ENCODE assay signal across 15 mouse cellular contexts in the genomic region with DNA sequence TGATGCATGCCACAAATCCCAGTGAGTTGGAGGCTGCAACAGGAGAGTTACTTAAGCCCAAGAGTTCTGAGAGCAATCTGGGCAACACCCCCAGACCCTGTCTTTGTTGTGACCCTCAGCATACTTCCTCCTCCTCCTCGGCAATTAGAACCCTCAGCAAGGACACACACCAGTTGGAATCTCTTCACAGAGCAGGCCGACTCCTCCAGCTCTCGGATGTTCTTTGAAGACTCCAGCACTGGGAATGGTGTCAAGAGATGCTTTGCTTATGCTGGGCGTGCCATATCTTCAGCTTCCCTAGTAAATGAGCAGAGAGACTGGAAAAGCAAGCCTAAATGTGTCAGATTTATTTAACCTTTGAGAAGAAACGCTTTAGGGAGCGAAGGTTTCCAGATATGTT.
"Had no signal": no experiment of that assay in that cellular context is flagged by ENCODE, and none has a peak within 500 bp of the region (broad histone marks: within the 10 kb centered on the region; RNA-seq: fewer than 3 reads in every experiment).

No protein-coding gene starts in this region.

- H3K27me3 ChIP-seq: midbrain, embryonic 12.5 days; midbrain, embryonic 15.5 days; neural tube, embryonic 15.5 days had no signal

- H3K4me2 ChIP-seq: liver, embryonic 13.5 days; midbrain, embryonic 12.5 days; midbrain, embryonic 15.5 days; neural tube, embryonic 12.5 days; neural tube, embryonic 15.5 days had no signal

- H3K27ac ChIP-seq: kidney, postnatal 0 days; layer of hippocampus, adult 2 months; left cerebral cortex, adult 2 months; liver, embryonic 13.5 days; macrophage; midbrain, embryonic 12.5 days; midbrain, embryonic 15.5 days; neural tube, embryonic 12.5 days; neural tube, embryonic 15.5 days had no signal

- H3K4me1 ChIP-seq: neural tube, embryonic 12.5 days had no signal

- H3K9ac ChIP-seq: liver, embryonic 13.5 days; midbrain, embryonic 12.5 days; midbrain, embryonic 15.5 days; neural tube, embryonic 12.5 days; neural tube, embryonic 15.5 days had no signal

- H3K36me3 ChIP-seq: liver, embryonic 13.5 days; midbrain, embryonic 12.5 days; midbrain, embryonic 15.5 days; neural tube, embryonic 12.5 days; neural tube, embryonic 15.5 days had no signal

- H3K4me3 ChIP-seq: layer of hippocampus, adult 2 months; left cerebral cortex, adult 2 months; liver, embryonic 13.5 days; midbrain, embryonic 12.5 days; midbrain, embryonic 15.5 days; neural tube, embryonic 12.5 days; neural tube, embryonic 15.5 days had no signal

- DNase-seq: kidney, adult 2 months; kidney, postnatal 25 days; layer of hippocampus, postnatal 36 days; liver, embryonic 13.5 days; thymus, adult 18-20 months; thymus, postnatal 4 days had no signal

- H3K9me3 ChIP-seq: liver, embryonic 13.5 days; midbrain, embryonic 12.5 days; midbrain, embryonic 15.5 days; neural tube, embryonic 12.5 days; neural tube, embryonic 15.5 days had no signal

- ATAC-seq: intestine, postnatal 0 days; midbrain, embryonic 15.5 days had no signal
